Mouse (Mus musculus) liver, adult 2 months (tissue): ENCODE measurements around the gene Nos1ap.

Experiments used
- CTCF ChIP-seq: fragments of 200-500 bp; IDR thresholded peaks from 2 replicates; pipeline ENCODE4 v1.5.1; 2011; ENCODE audit warnings: low read depth, low read length, control low read depth
- POLR2A ChIP-seq: fragments of 200-500 bp; IDR thresholded peaks from 2 replicates; pipeline ENCODE4 v1.6.1; 2011; ENCODE audit warnings: low read length, control low read depth; ENCODE audit not compliant: insufficient read depth; ENCODE audit errors: extremely low read depth

- TF ChIP-seq CTCF (no peak), POLR2A (no peak)
Measured at GRCm38 (mm10) chr1:170302456-170302855, 287.2 kb downstream of the Nos1ap start.
